Mouse (Mus musculus) urinary bladder, postnatal 36 days (tissue): Measurements from ENCODE around the gene Glp1r.

Experiments used
- DNase-seq, 2 experiments: peaks; one replicate each; pipeline ENCODE4 v3.0.0; 2022; ENCODE audit warnings: low spot score in 2 of 2, mixed read lengths in 1 of 2

Gene Glp1r

DNA sequence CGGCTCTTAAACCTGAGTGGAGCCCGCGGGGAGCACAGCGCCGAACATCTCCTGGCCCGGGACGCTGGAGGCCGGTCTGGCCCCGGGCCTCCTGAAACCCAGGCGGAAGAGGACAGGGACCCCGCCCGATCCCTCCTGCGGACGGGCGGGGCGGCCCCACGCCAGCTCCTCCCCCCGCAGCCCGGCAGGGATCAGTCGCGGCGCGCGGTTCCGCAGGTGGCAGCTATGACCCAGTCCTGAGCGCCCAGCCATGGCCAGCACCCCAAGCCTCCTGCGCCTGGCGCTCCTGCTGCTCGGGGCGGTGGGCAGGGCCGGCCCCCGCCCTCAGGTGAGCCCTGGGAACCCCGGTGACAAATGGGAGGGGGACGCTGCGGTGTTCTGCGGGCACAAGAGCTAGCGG is at the start of gene Glp1r:
Glp1r (plus strand) TSS at position 191 of the 400 bp plus-strand sequence.
- DNase-seq: no peak

DNA sequence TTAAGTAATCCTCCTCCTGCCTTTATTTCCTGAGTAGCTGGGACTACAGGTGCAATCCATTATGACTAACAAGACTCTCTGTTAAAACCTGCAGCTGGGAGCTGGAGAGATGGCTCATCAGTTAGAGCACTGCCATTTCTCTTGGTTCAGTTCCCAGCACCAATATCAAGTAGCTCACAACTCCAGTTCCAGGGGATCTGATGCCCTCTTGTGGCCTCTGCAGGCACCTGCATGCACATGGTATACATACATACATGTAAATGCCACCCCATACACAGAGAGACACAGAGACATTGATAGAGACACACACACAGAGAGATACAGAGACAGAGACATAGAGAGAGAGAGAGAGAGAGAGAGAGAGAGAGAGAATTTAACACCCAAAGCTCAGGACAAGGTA is 49.3 kb upstream of the Glp1r start:
- no peak for DNase-seq

DNA sequence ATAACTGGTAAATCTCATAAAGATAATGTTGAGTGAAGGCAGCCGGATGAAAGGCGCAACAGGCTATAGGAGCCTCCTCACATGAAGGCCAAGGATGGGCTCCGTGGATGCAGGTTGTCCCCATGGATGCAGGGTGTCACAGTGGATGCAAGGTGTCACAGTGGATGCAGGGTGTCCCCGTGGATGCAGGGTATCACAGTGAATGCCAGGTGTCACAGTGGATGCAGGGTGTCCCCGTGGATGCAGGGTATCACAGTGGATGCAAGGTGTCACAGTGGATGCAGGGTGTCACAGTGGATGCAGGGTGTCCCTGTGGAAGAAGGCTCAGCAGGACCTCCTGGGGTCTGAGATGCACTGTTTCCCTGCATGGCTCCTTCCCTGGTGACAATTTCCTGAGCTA is 44.3 kb upstream of the Glp1r start:
- no peak for DNase-seq

DNA sequence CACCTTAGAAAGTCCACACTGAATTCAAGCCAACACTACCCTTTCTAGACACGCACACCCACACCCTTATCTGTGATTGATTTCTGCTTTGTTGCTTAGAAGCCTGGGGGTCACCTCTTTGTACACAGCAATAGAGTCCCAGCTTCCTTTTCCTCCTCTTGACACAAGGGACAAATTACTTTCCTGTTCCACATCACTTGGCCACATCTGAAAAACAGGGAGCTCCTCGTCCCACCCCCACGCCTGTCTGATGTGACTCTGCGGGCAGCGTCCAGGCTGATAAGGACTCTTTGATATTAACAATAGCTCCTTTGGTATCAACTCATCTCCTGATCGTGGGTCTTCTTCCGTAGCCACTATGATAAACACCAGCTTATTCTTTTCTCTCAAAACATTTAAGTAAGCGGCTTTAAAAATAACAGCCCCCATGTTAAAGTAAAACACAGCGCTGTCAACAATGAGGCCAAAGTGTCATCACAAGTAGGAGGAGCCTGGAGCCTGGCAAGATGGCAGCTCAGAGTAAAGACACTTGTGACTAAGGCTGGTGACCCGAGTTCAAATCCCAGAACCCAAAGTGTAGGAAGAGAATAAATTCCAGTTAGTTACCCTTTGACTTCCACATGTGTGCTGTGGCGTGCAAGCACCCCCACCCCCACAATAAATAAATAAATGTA is 42.9 kb upstream of the Glp1r start:
- no peak for DNase-seq

DNA sequence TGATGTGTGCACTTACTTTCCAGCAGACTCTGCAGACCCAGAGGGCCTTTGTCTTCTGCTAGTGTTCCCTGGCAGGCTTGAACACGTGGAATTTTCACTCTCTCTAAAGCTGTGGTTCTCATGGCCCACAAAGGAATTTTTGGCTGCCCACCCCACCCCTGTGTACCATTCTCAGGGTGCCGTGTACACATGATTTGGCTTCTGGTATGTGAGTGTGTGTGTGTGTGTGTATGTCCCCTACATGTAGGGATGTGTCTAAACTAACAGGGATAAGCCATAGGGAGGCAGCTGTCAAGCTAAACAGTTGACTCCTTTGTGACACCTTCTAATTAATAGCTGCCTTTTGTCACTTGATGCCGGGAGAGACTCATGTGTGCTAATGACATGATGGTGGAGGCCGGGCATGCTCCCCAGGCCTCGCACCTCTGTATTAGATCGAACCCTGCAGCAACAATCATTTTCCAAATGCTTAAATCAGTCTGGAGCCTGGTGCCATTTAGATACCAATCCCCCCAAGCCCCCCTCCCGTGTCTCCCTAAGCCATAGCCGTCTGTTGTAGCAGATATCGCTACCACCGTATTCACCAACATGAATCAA is 41.5 kb upstream of the Glp1r start:
- DNase-seq: no peak

DNA sequence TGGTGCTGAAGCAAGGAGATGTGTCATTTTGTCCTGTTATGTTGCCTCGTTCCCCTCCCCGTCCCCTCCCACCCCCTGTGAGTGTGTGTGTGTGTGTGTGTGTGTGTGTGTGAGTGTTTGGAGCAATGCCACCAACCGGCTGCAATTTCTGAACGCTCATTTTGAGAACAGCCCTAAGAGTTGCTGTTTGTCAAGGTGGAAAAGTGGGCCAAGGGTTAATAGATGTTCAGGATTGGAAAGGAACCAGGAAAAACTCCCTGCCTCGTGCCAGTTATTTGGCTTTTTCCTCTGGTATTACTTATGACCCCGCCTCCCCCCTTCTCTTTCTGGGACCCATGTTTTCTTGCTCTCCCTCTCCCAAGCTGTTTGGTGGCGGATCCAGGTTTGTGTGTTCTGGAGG is 41.0 kb upstream of the Glp1r start:
- DNase-seq: no peak

DNA sequence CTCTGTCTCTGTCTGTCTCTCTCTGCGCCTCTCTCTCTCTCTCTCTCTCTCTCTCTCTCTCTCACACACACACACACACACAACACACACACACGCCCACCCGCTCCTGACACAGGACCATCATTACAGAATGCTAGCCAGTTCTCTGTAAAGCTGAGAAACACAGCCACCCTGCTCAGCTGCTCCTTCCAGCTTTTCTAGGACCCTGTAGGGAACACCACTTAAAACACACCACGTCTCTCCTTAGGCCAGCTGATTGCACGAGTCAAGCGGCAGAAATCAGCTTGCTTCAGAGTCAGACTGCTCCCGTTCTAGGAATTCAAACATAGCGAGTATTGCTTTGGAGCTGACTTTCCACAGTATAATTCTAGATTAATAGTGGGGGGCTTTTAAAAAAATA is 35.3 kb upstream of the Glp1r start:
- DNase-seq: no peak

DNA sequence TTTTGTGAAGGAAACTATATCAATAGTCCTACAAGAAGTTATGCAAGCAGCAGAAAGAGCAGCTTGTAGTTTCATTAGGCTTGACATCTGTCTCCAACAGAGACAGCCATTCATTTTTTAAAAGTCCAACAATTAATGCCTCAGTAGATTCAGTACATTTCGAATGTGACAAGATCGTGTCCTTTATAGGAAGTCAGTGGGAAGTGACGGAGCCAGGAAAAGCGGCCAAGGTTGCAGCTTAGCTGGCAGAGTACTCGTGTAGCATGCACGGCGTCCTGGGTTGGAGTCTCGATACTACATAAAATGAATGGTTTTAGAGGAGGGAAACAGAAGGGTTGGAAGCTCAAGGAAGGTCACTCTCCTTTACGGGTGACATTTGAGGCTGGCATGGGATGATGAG is 34.7 kb upstream of the Glp1r start:
- DNase-seq: no peak

DNA sequence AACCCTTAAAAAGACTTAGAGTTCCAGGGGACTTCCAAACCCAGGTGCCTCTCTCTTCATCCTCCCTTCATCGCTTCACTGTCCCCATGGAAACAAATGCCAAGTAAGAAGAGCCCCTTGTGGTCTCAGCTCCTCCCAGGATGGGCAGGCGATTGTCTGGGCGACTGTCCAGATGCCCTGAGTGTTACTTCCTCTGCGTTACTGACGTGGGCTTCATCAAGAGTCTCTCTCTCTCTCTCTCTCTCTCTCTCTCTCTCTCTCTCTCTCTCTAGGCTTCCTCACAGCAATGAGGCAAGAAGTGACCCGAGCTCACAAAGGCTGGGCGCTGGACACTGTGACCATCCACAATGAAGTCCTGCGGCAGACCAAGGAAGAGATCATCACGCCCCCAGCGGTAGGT is 30.6 kb upstream of the Glp1r start:
- DNase-seq: no peak

DNA sequence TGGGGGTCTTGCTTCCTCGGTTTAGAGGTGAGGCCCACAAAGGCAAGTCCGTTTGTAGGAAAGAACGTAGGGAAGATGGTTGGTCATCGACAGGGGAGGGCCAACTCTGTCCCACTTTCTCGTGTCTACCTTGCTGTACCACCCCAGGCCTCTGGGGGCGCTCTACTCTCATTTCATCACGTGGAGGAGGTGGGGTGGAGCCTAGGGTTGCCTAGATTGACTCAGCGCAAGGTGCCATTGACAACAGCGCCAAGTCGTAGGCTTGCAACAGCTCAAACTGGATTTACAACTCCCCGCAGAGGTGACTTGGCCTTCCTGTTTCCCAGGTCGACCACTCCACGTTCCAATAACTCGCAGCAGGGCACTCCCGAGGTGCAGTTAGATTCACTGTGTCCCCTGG is 27.3 kb upstream of the Glp1r start:
- no peak for DNase-seq

DNA sequence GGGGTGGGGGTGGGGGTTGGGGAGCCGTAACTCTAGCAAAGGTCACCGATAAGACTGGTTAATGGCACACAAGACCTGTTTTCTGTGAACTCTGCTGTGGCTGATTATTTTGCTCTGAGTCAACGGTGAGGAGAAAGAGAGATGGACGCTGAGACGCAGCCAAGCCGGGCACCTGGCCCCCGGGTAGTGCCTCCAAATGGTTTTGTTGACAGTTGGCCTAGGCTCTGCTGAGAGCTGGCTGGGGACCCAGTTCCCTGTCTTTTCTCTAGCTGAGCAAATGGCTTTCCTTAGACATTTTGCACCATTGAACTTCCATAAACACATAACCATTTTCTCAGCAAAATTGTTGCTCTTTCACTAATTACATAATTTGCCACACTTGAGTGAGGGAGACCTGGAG is 24.2 kb upstream of the Glp1r start:
- DNase-seq: peak in 1 of 2 experiments; percentile 26

DNA sequence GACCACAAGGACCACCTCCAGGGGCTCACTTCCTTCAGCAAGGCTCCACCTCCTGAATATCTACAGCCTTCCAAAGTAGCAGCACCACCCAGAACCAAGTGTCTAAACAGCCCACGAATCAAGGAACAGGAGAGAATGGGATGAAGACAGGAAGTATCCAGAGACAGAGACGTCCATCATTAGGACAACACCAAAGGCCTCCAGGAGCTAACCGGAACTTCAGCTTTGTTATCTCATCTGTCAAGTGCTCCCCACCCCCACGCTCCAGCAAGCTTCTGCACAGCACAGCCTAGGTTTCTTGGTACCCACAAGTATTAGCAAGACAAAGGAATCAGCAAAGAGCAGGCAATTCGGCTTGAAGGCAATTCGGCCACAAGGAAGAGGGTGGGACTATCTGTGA is 23.0 kb upstream of the Glp1r start:
- DNase-seq: no peak

DNA sequence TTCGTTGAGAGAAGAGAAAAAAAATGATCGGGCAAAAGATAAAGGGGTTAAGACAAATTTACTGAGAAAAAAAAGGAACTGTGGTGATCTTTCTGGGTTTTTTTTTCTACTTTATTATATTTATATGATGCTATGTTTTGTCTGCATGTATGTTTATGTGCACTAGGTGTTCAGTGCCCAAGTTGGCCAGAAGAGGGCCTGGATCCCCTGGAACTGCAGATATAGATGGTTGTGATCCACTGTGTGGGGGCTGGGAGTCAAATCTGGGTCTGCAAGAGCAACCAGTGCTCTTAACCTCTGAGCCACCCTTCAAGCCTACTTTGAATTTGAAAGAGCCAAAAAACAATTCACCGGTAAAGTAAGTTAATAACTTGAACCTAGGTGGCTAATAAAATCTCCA is 21.2 kb upstream of the Glp1r start:
- DNase-seq: no peak

DNA sequence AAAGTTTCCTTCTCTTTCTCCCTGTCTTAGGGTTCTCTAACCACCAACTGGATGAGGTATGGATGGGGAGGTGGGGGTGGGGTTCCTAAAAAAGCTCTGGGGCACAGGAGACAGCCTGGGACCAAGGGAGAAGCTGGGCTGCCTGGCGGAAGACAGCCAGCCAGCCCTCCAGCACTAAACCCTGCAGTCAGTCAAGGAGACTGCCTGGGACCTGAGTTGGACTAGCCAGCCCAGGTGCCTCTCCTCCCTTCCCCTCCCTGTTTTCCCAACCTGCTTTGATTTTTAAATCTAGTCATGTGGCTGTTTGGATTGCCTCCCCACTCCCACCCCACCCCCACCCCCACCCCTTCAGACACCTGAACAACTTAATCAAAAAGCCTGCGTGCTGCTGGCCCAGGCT is 20.6 kb upstream of the Glp1r start:
- no peak for DNase-seq

DNA sequence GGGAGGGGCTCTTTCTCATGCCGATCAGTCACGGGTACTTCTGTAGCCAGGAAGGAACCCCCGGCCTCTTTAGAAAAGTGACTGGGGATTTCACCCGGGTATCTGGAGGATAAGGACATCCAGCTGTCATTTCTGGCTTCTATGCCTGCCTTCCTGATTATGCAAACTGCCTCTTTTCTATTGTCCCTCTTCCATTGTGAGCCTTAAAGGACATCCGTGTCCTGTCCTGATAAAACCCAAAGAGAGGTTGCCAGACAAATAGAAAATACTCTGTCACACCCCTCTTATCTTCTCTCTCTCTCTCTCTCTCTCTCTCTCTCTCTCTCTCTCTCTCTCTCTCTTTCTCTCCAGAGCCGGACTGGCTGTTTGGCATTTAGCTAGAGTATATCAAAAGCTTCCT is 19.4 kb upstream of the Glp1r start:
- no peak for DNase-seq

DNA sequence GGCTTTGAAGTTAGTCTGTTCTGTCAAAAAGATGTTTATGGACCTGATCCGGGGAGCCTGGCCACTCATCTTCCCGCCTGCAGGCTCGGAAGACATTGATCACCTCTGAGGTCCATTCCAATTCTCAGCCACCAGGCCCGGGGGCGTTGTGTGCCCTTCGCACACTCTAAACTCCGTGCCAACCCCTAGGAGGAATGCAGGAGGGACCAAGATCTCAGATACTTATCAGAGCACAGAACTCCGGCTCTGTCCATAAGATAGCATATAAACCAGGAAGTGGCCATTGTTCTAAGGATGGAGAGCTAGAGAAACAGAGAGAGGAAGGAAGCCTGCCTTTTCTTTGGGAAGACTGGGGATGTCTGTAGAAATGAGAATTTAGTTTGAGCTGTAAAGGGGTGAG is 18.1 kb upstream of the Glp1r start:
- DNase-seq: no peak

DNA sequence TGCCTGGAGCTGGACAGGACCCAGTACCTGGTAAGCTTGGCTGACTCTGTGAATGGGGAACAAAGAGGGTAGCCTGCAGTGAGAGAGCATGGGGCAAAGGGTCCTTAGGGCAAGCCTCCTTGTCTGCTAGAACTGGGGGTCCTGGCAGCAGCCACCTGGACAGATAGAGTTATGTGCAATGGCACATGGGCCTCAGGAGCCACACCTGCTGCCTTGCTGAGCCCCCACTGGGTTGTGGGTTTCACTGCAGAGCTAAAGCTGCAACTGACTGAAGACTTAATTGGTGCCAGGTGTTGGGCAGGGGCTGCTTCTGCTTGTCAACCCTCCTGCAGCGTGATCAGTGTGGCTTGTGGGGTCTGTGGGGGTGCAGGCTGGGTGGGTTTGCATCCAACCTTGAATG is 9.5 kb upstream of the Glp1r start:
- no peak for DNase-seq

DNA sequence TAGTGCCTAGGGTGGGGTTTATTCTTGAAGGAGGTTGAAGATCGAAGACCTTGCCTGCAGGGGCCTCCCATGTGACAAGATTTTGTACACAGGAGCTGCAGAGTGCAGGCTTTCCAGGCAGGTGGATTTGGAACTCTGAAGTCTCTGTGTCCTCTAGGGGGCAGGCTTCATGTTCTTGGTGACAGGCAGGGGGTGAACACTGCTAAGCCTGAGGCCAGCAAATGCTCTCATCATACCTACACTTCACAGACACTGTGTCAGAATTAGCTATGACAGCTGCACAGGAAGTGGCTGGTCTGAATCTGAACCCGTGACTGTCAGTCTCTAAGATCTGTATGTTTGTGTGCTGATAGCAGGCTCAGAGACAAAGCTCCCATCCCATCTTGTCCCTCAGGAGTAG is 8.9 kb upstream of the Glp1r start:
- no peak for DNase-seq

DNA sequence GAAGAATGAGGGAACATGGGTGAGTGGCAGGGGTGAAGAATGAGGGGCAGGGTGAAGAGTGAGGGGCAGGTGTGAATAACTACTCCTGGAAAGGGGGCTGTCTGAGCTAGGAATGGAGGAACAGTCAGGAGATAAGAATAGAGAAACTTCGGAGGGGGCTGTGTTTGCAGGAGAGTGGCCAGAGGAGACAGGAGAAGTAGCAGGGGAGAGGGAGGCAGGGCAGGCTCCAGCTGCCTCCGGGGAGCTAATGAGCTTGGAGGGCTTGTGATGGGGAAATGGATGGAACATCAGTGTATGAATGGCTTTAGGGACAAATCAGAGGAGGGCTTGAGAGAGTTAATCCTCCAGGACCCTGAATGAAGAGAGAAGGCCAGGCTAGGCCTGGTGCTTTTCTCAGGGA is 4.5 kb upstream of the Glp1r start:
- DNase-seq: no peak

DNA sequence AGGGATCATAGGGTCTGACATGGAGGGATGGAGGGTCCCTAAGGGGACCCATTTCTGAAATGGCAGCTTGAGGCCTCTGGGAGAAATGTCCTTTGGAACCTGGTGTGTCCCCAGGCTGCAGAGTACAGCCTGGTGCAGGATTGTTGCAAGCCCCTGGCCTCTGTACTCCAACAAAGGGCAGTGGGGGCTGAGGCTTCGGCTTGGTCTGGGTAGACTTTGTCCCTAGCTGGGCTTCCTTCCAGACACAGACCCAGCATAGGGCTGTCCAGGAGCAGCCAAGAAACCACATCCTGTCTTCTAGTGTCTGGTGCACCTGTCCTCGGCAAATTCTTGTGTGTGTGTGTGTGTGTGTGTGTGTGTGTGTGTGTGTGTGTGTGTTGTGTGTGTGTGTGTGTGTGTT is 2.5 kb downstream of the Glp1r start:
- no peak for DNase-seq

DNA sequence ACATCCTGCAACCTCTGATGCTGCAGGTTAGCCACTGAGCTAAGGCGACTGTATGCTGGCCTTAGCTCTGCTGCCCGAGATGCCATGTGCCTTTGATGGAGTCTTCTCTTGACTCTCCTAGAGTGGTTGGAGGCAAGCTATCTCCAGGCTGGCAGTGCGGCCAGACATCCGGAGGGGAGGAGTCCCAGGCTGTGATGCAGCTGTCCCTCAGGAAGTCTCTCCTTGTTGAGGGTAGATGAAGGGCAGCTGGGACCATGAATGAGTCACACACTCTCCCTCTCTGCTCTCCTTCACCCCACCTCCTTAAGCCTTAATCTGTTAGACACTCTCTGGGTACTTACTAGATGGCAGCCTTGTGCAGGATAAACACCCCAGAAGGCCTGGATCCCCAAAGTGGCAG is 6.0 kb downstream of the Glp1r start:
- no peak for DNase-seq

DNA sequence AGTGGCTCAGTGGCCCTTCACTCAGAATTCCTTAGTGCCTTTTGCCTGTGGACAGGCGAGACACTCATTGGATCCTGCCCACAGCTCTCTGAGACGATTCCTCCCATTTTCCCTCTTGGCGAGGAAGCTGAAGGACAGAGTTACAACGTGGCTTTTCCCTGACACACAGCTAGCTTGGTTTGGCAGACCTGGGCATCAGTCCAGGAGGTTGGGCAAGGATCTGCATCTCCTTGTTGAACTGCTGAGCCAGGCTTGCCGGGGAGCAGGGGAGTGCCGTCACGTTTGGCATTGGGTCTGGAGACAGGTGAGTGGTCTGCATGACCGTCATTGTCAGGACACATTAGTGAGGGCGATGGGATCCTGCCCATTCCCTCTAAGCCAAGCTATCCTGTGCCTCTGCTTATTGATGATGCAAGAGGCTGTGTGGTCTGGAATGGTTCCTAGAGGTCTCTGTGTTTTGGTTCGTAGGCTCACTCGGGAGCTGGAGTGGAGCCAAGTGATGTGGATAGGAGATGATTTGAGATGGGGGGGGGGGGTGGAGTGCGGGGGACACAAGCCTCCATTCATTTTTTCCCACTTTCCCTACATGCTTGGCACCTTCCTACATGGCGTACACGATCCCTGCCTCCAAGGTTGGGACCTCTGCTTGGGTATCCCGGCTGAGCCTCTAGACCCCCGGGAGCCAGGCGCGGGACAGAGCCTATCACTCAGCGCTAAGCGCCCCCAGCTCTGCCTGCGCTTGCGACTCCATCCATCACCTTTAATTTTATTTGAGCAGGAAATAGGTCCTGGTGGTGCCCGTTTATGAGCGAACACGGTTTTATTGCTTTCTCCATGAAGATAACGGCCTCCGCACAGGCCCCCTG is 9.5 kb downstream of the Glp1r start:
- DNase-seq: peak in 1 of 2 experiments; percentile 56

DNA sequence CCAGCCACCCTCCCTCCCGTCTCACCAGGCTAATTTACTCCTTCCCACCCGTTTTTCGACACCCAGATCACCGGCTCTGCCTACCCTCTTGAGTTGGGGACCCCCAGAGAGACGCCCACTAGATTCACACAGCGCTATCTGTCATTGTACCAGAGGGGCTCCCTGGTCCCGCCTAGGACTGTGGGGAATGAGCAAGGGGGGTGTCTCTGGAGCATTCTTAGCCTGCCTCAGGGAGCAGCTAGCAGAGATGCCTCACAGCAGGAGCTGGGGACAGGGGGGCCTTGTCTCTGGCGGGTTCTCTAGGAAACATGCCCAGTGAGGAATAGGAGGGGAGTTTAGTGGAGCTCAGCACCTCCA is 10.1 kb downstream of the Glp1r start:
- no peak for DNase-seq
